Mouse (Mus musculus): Measurements from ENCODE around the gene Khdc1a.
"Not testable (repeated sequence)": the region's sequence is repeated elsewhere in the genome, so short reads cannot be mapped to it uniquely, and the experiment has no call there.

- not testable (repeated sequence) for TF ChIP-seq CTCF (IDR thresholded peaks at IDR 0.05; ENCODE audit: control insufficient read depth, insufficient read depth, insufficient read length); USF1 (IDR thresholded peaks at IDR 0.05; ENCODE audit: low read depth); MAX (IDR thresholded peaks at IDR 0.05); MYOD1 (IDR thresholded peaks at IDR 0.05; ENCODE audit: control insufficient read depth, insufficient read length, low read depth); MYOG (IDR thresholded peaks at IDR 0.05; ENCODE audit: control insufficient read depth, extremely low read depth, insufficient read length); CEBPB (IDR thresholded peaks at IDR 0.05; ENCODE audit: low read depth)
Measured at GRCm38 (mm10) chr1:21344752-21345151, 4.7 kb upstream of the Khdc1a start.

All from C2C12 (cell line).